Mouse (Mus musculus) embryo, embryonic 11.5 days (tissue): ENCODE measurements at regions not wholly inside any gene's neighbourhood (a gene's known extent, or its start where the extent isn't known, plus 50 kb on each side); places are given as distances from the start of the nearest gene placed in this dataset.

Experiments
- DNase-seq: peaks from one replicate; pipeline ENCODE4 v3.0.0-alpha.2; 2012; ENCODE audit warnings: low read depth, low spot score

DNA sequence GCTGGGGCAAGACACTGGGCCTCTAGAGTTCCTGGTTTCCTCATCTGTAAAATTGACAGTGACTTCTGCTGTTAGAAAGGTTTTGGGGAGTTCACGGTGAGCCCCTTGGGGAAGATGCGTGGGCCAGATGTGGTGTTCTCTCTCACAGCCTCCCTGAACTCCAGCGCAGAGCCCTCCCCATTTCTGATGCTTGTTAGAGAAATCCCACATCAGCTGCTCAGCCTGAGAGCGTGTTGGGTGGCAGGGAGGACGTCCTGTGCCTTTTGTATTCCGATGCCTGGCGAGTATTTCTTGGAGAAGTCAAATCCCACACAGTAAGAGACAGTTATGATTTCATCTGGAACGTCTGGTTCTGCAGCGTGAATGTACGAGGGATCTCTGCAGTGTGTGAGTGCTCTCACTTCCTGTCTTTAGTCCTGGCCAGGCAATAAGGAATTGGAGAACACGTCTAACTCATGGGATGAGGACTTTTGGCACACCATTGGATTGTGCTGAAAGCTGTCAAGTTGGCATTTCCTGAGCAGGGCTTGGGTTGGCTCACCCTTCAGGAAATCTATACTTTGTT lies 110.8 kb upstream of the Prickle1 start:
- DNase-seq: no peak

GRCm38 (mm10) chr15:93705651-93706050 lies 110.0 kb upstream of the Prickle1 start:
- DNase-seq: no peak

GRCm38 (mm10) chr15:93705109-93705508 lies 109.4 kb upstream of the Prickle1 start:
- no peak for DNase-seq

DNA sequence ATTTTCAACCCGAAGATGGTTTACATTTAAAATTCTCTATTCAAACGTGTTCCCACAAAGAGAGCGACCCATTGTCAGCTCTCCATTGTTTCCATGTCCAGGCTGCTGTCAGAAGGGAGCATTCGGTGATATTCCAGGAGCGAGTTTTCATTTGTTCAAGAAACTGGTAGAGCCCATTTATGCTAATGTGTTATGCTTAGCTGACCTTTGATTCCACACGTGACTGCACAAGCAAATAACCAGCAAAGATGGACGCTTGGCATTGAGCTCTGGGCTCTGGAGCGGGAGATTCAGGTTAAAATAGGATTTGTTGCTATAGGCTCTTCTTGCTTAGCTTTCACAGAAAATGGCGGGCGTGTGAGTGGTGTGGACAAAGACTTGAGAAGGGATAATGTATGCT lies 105.3 kb upstream of the Prickle1 start:
- DNase-seq: no peak

DNA sequence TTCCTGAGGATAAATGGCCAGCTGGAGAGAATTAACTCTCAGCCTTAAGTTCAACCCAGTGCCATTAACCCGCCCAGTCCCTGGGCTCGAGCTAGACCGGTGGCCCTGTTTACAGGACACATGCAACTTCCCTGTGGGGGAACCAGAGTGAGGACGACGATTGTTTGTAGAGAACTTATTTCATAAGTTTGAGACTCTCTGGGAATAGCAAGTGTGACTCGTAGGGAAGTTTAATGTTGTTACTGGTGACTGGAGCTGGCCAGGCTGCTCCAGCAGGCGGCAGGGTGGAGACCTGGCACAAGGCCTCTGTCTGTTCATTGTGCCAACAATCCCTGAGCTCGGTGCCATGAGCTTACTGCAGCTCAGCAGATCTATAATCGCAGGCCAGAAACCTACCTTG lies 104.3 kb upstream of the Prickle1 start:
- no peak for DNase-seq

- DNase-seq: no peak
Measured at GRCm38 (mm10) chr15:93698182-93698822, 102.6 kb upstream of the Prickle1 start.

DNA sequence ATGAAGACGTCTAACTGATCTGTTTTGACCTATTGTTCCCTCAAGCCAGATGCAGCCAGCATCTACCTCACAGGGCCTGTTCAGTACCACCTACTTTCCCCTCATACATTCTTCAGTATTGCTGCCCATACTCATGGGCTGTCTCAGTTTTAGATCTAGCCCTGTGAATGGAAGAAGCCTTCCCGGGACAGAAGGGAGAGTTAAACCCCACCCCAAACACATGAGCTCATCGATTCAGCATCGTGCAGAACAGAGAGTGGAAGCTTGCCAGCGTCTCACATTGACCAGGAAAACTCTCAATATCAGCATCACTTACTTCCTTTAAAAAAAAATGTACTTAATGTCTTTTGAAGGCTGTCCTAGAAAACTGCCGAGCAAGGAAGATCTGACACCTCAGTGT lies 95.0 kb upstream of the Prickle1 start:
- no peak for DNase-seq

GRCm38 (mm10) chr15:93690011-93690410 lies 94.3 kb upstream of the Prickle1 start:
- DNase-seq: no peak

DNA sequence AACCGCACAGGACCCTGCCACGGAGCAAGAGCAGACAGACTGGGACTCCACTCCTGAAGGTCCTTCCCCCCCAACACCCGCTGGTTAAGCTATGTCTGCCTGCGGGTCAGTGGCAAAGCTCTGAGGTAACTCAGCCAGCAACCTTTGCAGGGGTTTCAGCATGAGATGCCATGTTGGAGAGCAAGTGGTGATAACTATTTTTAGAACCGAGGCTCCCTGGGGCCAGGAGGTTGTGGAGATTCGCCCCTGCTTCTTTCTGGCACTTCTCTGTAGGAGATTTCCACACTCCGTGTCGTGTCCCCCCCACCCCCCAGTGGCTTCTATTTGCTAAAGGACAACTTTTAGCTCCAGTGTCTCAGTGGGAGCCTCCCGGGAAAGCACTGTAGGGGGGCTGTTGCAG lies 90.7 kb upstream of the Prickle1 start:
- DNase-seq: no peak

- DNase-seq: no peak
Measured at GRCm38 (mm10) chr15:93681602-93682001, 85.9 kb upstream of the Prickle1 start.

DNA sequence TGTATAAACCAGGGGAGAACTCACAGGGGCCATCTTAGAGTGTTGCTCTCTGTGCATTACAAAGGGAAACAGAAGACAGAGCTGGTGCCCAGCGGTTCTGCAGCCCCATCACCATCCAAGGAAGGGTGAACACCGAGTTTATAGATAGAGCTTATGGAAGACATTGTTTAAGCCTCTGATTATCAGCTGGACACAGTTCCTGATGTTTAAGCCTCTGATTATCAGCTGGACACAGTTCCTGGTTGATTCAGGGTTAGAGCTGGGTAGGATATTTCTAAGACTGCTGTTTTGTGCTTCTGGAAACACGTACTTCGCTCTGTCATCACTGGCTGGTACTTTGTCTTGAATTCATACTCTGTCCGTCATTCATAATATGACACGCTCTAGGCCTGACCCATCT lies 79.9 kb upstream of the Prickle1 start:
- DNase-seq: no peak

DNA sequence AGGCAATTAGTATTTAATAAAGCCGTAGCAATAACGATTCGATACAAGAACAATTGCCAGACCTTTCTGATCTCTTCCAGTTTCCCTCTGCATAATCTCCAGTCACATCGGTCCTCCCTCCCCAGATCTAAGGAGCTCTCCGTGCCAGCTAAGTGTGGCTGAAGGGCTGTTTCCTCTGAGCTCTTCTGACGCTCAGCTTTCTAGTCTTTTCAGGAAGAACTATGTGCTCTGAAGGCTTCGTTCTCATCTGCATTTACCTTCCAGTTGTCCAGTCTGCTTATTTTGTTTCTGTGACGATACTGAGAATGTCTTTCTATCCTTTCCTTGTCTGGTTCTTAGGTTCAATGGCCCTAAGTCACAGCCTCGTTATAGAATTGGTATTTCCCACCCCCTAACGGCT lies 78.3 kb upstream of the Prickle1 start:
- no peak for DNase-seq

DNA sequence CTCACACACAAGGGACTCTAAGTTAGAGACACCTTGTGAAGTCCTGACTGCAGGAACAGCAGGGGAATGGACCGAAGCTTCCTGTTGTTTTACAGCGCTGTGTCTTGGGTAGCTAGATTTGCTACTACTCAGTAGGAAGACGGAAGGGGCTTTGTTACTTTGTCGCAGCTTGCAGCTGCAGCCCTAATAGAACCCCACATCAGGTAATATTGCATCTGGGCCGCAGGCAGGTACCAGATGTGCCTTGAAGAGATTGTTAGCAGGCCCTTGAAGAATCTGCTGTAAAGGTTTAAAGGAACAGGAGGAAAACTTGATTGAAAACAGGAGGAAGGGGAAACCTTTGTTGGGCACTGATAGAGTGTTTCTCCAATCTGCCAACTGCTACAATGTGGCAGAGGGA lies 68.2 kb upstream of the Prickle1 start:
- no peak for DNase-seq

GRCm38 (mm10) chr15:93662601-93663000 lies 66.9 kb upstream of the Prickle1 start:
- no peak for DNase-seq

GRCm38 (mm10) chr15:93661801-93662200 lies 66.1 kb upstream of the Prickle1 start:
- DNase-seq: no peak

DNA sequence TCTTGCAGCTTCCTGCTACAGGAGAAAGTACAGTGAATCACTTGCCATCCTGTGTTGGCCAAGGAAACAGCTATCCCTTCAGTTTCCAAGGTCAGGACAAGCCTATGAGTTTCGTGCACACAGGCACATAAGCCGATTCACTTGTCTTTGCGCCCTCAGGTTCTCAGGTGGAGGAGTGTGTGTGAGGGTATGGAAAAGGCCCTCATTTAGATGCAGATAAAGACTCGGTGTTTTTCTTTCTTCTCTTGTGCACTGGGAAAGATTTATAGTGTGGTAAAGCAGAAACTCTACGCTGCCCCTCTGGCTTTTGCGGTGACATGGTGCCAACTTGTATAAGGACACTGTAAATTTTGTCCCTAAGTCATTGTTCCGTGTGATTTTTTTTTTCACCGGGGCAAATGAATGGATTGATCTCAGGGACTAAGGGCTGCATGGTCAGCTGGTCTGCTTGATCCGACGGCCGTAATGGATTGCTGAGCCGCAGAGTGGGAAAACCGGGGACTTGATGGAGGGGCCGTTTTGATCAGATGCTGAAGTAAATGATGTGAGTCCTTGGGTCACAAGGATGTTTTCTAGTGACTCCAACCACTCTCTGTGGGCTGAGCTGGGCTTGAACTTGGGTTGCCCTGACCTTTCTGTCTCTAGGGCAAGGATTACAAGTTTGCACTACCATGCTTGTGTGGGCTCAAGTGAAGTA lies 65.4 kb upstream of the Prickle1 start:
- DNase-seq: no peak

- DNase-seq: no peak
Measured at GRCm38 (mm10) chr15:93657171-93657570, 61.5 kb upstream of the Prickle1 start.

- DNase-seq: no peak
Measured at GRCm38 (mm10) chr15:93656713-93657112, 61.0 kb upstream of the Prickle1 start.

DNA sequence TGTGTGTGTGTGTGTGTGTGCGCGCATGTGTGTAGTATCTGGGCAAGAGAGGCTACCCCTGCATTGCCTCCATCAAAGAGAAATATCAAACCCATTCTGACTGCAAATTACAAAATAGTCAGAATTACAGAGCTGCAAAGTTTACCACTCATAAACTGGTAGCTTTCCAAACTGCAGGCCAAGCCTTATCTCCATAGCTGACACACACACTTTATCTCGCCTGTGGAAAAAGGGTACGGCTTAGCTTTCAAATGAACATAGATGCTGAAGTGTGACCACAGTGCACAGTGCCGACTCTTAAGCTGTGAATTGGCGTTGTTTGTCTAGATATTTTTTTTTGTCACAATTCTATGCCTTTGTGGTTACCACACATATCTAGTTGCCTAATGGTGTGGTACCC lies 60.1 kb upstream of the Prickle1 start:
- no peak for DNase-seq

DNA sequence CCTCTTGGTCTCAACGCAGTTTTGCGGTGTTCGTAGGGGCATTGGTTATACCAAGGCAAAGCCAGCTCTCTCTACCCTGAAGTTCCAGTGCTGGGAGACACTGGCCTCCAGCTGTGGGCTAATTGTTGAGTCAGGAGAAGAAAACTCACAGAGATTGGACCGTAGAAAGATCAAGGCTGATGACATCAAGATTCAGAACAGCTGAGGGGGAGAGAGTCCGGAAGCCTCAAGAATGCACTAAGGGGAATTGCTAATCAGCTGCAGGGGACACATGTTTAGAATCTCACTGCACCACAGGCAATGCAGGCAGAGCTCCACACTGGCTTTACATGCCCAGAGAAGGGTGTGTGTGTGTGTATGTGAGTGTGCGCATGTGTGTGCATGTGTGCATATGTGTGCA lies 59.6 kb upstream of the Prickle1 start:
- DNase-seq: no peak

- no peak for DNase-seq
Measured at GRCm38 (mm10) chr15:93653378-93653777, 57.7 kb upstream of the Prickle1 start.

- no peak for DNase-seq
Measured at GRCm38 (mm10) chr15:93650981-93651757, 55.5 kb upstream of the Prickle1 start.
